Mouse (Mus musculus) layer of hippocampus, adult 9-11 months (tissue): ENCODE results near the gene Capn8.
A peak's percentile ranks its signal among the peaks of the same experiment; 100 is the strongest.

Experiments used
- DNase-seq: peaks from one replicate; pipeline ENCODE4 v3.0.0; 2022

Capn8 gene

GRCm38 (mm10) chr1:182679582-182679981 lies 114.8 kb downstream of the Capn8 start:
- peak; percentile 17 for DNase-seq
